Mouse (Mus musculus) heart, embryonic 10.5 days (tissue): ENCODE data around the gene Syt8. TPM values are rescaled to one million over a fixed set of nuclear protein-coding genes. Genes with fewer than 3 reads are reported as not detected.

Experiments used
- DNase-seq: peaks from one replicate; pipeline ENCODE4 v3.0.0-alpha.2; 2017; ENCODE audit warnings: low spot score
- H3K27ac ChIP-seq: fragments of 300-500 bp; sonication (generic); 2 replicates; pipeline ENCODE4 v1.5.1; 2016; ENCODE audit warnings: mild to moderate bottlenecking
- H3K27me3 ChIP-seq: fragments of 300-500 bp; sonication (generic); 2 replicates; pipeline ENCODE4 v1.6.1; 2016; ENCODE audit warnings: mild to moderate bottlenecking; ENCODE audit not compliant: poor library complexity, insufficient read depth, severe bottlenecking
- H3K36me3 ChIP-seq: fragments of 300-500 bp; sonication (generic); 2 replicates; pipeline ENCODE4 v1.6.1; 2016; ENCODE audit warnings: mild to moderate bottlenecking, moderate library complexity
- H3K4me1 ChIP-seq: fragments of 300-500 bp; sonication (generic); 2 replicates; pipeline ENCODE4 v1.6.1; 2016; ENCODE audit warnings: mild to moderate bottlenecking
- H3K4me3 ChIP-seq: fragments of 300-500 bp; sonication (generic); 2 replicates; pipeline ENCODE4 v1.5.1; 2016; ENCODE audit warnings: mild to moderate bottlenecking, moderate library complexity
- H3K9me3 ChIP-seq: fragments of 300-500 bp; sonication (generic); 2 replicates; pipeline ENCODE4 v1.6.1; 2016; ENCODE audit warnings: mild to moderate bottlenecking, moderate library complexity
- WGBS: fragments of 180-500 bp; shearing (Covaris S2); methylation state at CpG from one replicate; pipeline ENCODE4 v1.1.7; 2016; 5-methylcytosine and 5-hydroxymethylcytosine counted together
- polyA plus RNA-seq: library from polyadenylated mRNA; unstranded; fragments of >200 nt; fragmentation: Nextera tagmentation; extraction: Ambion mirVana; gene quantifications from 2 replicates; pipeline ENCODE4 v1.2.1, GENCODE M21; 2016

The Syt8 gene
- polyA plus RNA-seq, 1 experiment from 2014 or later, result 1.3 TPM

- H3K4me1 ChIP-seq, result peaks cover 66% of the 10 kb centered on the region
- no peaks in the 10 kb centered on the region for H3K9me3 ChIP-seq
- WGBS, result 74% methylated on average over 9 of the region's 9 CpGs
These were observed 6.9 kb downstream of the Syt8 start, which contains the start of gene Tnni2 for GRCm38 (mm10) chr7:142441585-142441984. TSS of gene Tnni2 (plus strand) at chr7:142441808.

GRCm38 (mm10) chr7:142442081-142442907 lies 7.6 kb downstream of the Syt8 start:
- no peaks in the 10 kb centered on the region for H3K36me3 ChIP-seq
- no peaks in the 10 kb centered on the region for H3K9me3 ChIP-seq
- peaks cover 60% of the 10 kb centered on the region for H3K4me1 ChIP-seq
- H3K4me3 ChIP-seq, result no peak overlapping the region
- DNase-seq, result no peak
- 0 out of 2 replicates have a peak, but pooled peaks cover 4% of the 10 kb centered on the region for H3K27me3 ChIP-seq
- peak overlapping the region; percentile 88 for H3K27ac ChIP-seq
- 65% methylated on average over 9 of the region's 9 CpGs for whole genome bisulfite sequencing

More at GRCm38 (mm10) chr7:142441585-142441984, 6.9 kb downstream of the Syt8 start, which contains the start of gene Tnni2:
- no peak for DNase-seq
- no peaks in the 10 kb centered on the region for H3K36me3 ChIP-seq
- H3K4me3 ChIP-seq, result no peak within 1 kb of the TSS
- 0 out of 2 replicates have a peak, but pooled peaks cover 4% of the 10 kb centered on the region for H3K27me3 ChIP-seq
- peak within 1 kb of the TSS; percentile 88 for H3K27ac ChIP-seq

- Histone ChIP-seq H3K4me3 (no peak overlapping the region), H3K27me3 (0 out of 2 replicates have a peak, but pooled peaks cover 4% of the 10 kb centered on the region), H3K36me3 (no peaks in the 10 kb centered on the region), H3K27ac (peak overlapping the region; percentile 88), H3K4me1 (peaks cover 56% of the 10 kb centered on the region), H3K9me3 (no peaks in the 10 kb centered on the region)
- WGBS, result 84% methylated on average over 7 of the region's 7 CpGs
- no peak for DNase-seq
These were observed 8.3 kb downstream of the Syt8 start for GRCm38 (mm10) chr7:142442908-142443420.

GRCm38 (mm10) chr7:142443474-142443873 lies 8.8 kb downstream of the Syt8 start:
- Histone ChIP-seq H3K9me3 (no peaks in the 10 kb centered on the region), H3K27ac (peak overlapping the region; percentile 88), H3K4me3 (no peak overlapping the region), H3K36me3 (no peaks in the 10 kb centered on the region), H3K4me1 (peaks cover 52% of the 10 kb centered on the region), H3K27me3 (0 out of 2 replicates have a peak, but pooled peaks cover 4% of the 10 kb centered on the region)
- WGBS, result 83% methylated on average over 5 of the region's 5 CpGs
- no peak for DNase-seq

- DNase-seq, result no peak
- H3K4me3 ChIP-seq, result no peak overlapping the region
- peak overlapping the region; percentile 88 for H3K27ac ChIP-seq
- 87% methylated on average over 6 of the region's 6 CpGs for WGBS
- H3K9me3 ChIP-seq, result no peaks in the 10 kb centered on the region
- H3K36me3 ChIP-seq, result no peaks in the 10 kb centered on the region
- 0 out of 2 replicates have a peak, but pooled peaks cover 4% of the 10 kb centered on the region for H3K27me3 ChIP-seq
- H3K4me1 ChIP-seq, result peaks cover 53% of the 10 kb centered on the region
These were observed 9.5 kb downstream of the Syt8 start for GRCm38 (mm10) chr7:142444171-142444570.

- peak overlapping the region; percentile 88 for H3K27ac ChIP-seq
- DNase-seq, result no peak
- H3K27me3 ChIP-seq, result no peaks in the 10 kb centered on the region
- peaks cover 50% of the 10 kb centered on the region for H3K4me1 ChIP-seq
- H3K9me3 ChIP-seq, result no peaks in the 10 kb centered on the region
- H3K4me3 ChIP-seq, result no peak overlapping the region
- no peaks in the 10 kb centered on the region for H3K36me3 ChIP-seq
- 88% methylated on average over 6 of the region's 6 CpGs for WGBS
These were observed 10.7 kb downstream of the Syt8 start for GRCm38 (mm10) chr7:142445324-142445723.

- Histone ChIP-seq H3K27me3 (no peaks in the 10 kb centered on the region), H3K9me3 (no peaks in the 10 kb centered on the region), H3K4me3 (no peak overlapping the region), H3K27ac (peak overlapping the region; percentile 60), H3K36me3 (no peaks in the 10 kb centered on the region), H3K4me1 (peaks cover 41% of the 10 kb centered on the region)
- DNase-seq, result no peak
- WGBS, result 82% methylated on average over 4 of the region's 4 CpGs
These were observed 11.6 kb downstream of the Syt8 start for GRCm38 (mm10) chr7:142446264-142446663.

- Histone ChIP-seq H3K9me3 (no peaks in the 10 kb centered on the region), H3K36me3 (no peaks in the 10 kb centered on the region), H3K4me3 (no peak overlapping the region), H3K27ac (peak overlapping the region; percentile 75), H3K4me1 (peaks cover 22% of the 10 kb centered on the region), H3K27me3 (no peaks in the 10 kb centered on the region)
- peak; percentile 65 for DNase-seq
- WGBS, result 76% methylated on average over 6 of the region's 6 CpGs
These were observed 14.5 kb downstream of the Syt8 start for GRCm38 (mm10) chr7:142449038-142449617.

- H3K27me3 ChIP-seq, result no peaks in the 10 kb centered on the region
- peaks cover 64% of the 10 kb centered on the region for H3K4me1 ChIP-seq
- no peaks in the 10 kb centered on the region for H3K36me3 ChIP-seq
- no peaks in the 10 kb centered on the region for H3K9me3 ChIP-seq
- H3K4me3 ChIP-seq, result no peak overlapping the region
- DNase-seq, result no peak
- WGBS, result 39% methylated on average over 1 of the region's 1 CpGs
- peak overlapping the region; percentile 92 for H3K27ac ChIP-seq
These were observed 20.1 kb downstream of the Syt8 start for GRCm38 (mm10) chr7:142454706-142455105.

GRCm38 (mm10) chr7:142455251-142455650 lies 20.6 kb downstream of the Syt8 start:
- H3K4me3 ChIP-seq, result no peak overlapping the region
- no peak for DNase-seq
- WGBS, result 55% methylated on average over 2 of the region's 2 CpGs
- H3K4me1 ChIP-seq, result peaks cover 69% of the 10 kb centered on the region
- H3K9me3 ChIP-seq, result no peaks in the 10 kb centered on the region
- H3K27ac ChIP-seq, result peak overlapping the region; percentile 92
- H3K27me3 ChIP-seq, result no peaks in the 10 kb centered on the region
- no peaks in the 10 kb centered on the region for H3K36me3 ChIP-seq

- Histone ChIP-seq H3K27me3 (no peaks in the 10 kb centered on the region), H3K27ac (peak overlapping the region; percentile 92), H3K36me3 (no peaks in the 10 kb centered on the region), H3K4me3 (no peak overlapping the region), H3K4me1 (peaks cover 83% of the 10 kb centered on the region), H3K9me3 (no peaks in the 10 kb centered on the region)
- WGBS, result 16% methylated on average over 3 of the region's 3 CpGs
- DNase-seq, result peak; percentile 83
These were observed 22.2 kb downstream of the Syt8 start for GRCm38 (mm10) chr7:142456806-142457205.

GRCm38 (mm10) chr7:142457227-142457811 lies 22.7 kb downstream of the Syt8 start:
- peak; percentile 80 for DNase-seq
- 18% methylated on average over 3 of the region's 3 CpGs for WGBS
- H3K9me3 ChIP-seq, result no peaks in the 10 kb centered on the region
- H3K27me3 ChIP-seq, result no peaks in the 10 kb centered on the region
- peak overlapping the region; percentile 92 for H3K27ac ChIP-seq
- peaks cover 88% of the 10 kb centered on the region for H3K4me1 ChIP-seq
- no peaks in the 10 kb centered on the region for H3K36me3 ChIP-seq
- H3K4me3 ChIP-seq, result 0 out of 2 replicates have a peak overlapping the region, but pooled peaks have one; percentile 3
